Mouse (Mus musculus) embryonic facial prominence, embryonic 15.5 days (tissue): ENCODE data around the gene Rpa1. TPM values are rescaled to one million over a fixed set of nuclear protein-coding genes. Genes with fewer than 3 reads are reported as not detected.
"Not testable (repeated sequence)": the region's sequence is repeated elsewhere in the genome, so short reads cannot be mapped to it uniquely, and the experiment has no call there.

Experiments
- ATAC-seq: fragments of 200-750 bp; cut with Nextera tagmentation; 2 replicates; pipeline ENCODE4 v1.8.0; 2017; ENCODE audit warnings: low read depth, moderate TSS enrichment; ENCODE audit not compliant: insufficient number of reproducible peaks, low FRiP score, low TSS enrichment
- H3K27ac ChIP-seq: fragments of 300-500 bp; sonication (generic); replicated peaks from 2 replicates; pipeline ENCODE4 v1.5.1; 2015; ENCODE audit warnings: mild to moderate bottlenecking, inconsistent platforms
- H3K27me3 ChIP-seq: fragments of 300-500 bp; sonication (generic); 2 replicates; pipeline ENCODE4 v1.6.1; 2015; ENCODE audit warnings: inconsistent platforms
- H3K36me3 ChIP-seq: fragments of 300-500 bp; sonication (generic); 2 replicates; pipeline ENCODE4 v1.6.1; 2015; ENCODE audit warnings: mild to moderate bottlenecking, inconsistent platforms
- H3K4me1 ChIP-seq: fragments of 300-500 bp; sonication (generic); 2 replicates; pipeline ENCODE4 v1.6.1; 2015; ENCODE audit warnings: inconsistent platforms
- H3K4me2 ChIP-seq: fragments of 300-500 bp; sonication (generic); replicated peaks from 2 replicates; pipeline ENCODE4 v1.6.1; 2015; ENCODE audit warnings: mild to moderate bottlenecking, inconsistent platforms
- H3K4me3 ChIP-seq: fragments of 300-500 bp; sonication (generic); replicated peaks from 2 replicates; pipeline ENCODE4 v1.5.1; 2015; ENCODE audit warnings: mild to moderate bottlenecking, inconsistent platforms
- H3K9ac ChIP-seq: fragments of 300-500 bp; sonication (generic); 2 replicates; pipeline ENCODE4 v1.6.1; 2015; ENCODE audit warnings: inconsistent platforms
- H3K9me3 ChIP-seq: fragments of 300-500 bp; sonication (generic); replicated peaks from 2 replicates; pipeline ENCODE4 v1.6.1; 2016; ENCODE audit warnings: inconsistent platforms
- WGBS: fragments of 180-500 bp; shearing (Covaris S2); methylation state at CpG from one replicate; pipeline ENCODE4 v1.1.7; 2015; 5-methylcytosine and 5-hydroxymethylcytosine counted together
- polyA plus RNA-seq: library from polyadenylated mRNA; unstranded; fragments of >200 nt; fragmentation: Nextera tagmentation; extraction: Ambion mirVana; gene quantifications from 2 replicates; pipeline ENCODE4 v1.2.1, GENCODE M21; 2015

The Rpa1 gene
- polyA plus RNA-seq, 1 experiment from 2014 or later: 96.4 TPM

GRCm38 (mm10) chr11:75286868-75287267 lies 61.3 kb downstream of the Rpa1 start:
- Histone ChIP-seq H3K9me3 (no peaks in the 10 kb centered on the region), H3K27ac (no peak overlapping the region), H3K9ac (no peak overlapping the region), H3K36me3 (no peaks in the 10 kb centered on the region), H3K27me3 (peaks cover 17% of the 10 kb centered on the region), H3K4me1 (peaks cover 34% of the 10 kb centered on the region), H3K4me3 (no peak overlapping the region), H3K4me2 (no peak overlapping the region)
- ATAC-seq: no peak
- 87% methylated on average over 4 of the region's 4 CpGs for WGBS

- Histone ChIP-seq H3K27ac (no peak overlapping the region), H3K27me3 (peaks cover 26% of the 10 kb centered on the region), H3K9ac (no peak overlapping the region), H3K4me1 (peaks cover 34% of the 10 kb centered on the region), H3K36me3 (no peaks in the 10 kb centered on the region), H3K9me3 (no peaks in the 10 kb centered on the region), H3K4me3 (no peak overlapping the region), H3K4me2 (no peak overlapping the region)
- 36% methylated on average over 4 of the region's 4 CpGs for WGBS
- no peak for ATAC-seq
These were observed 62.1 kb downstream of the Rpa1 start for GRCm38 (mm10) chr11:75285893-75286467.

GRCm38 (mm10) chr11:75283784-75284183 lies 64.3 kb downstream of the Rpa1 start:
- H3K9ac ChIP-seq, H3K4me2 ChIP-seq, H3K27ac ChIP-seq, H3K4me3 ChIP-seq, H3K9me3 ChIP-seq, ATAC-seq, H3K36me3 ChIP-seq: not testable (repeated sequence)
- Histone ChIP-seq H3K27me3 (peaks cover 30% of the 10 kb centered on the region), H3K4me1 (peaks cover 37% of the 10 kb centered on the region)
- WGBS: 58% methylated on average over 3 of the region's 3 CpGs

- peak overlapping the region; percentile 38; the same call in 1 of the 2 replicates for H3K4me2 ChIP-seq
- H3K4me3 ChIP-seq: no peak overlapping the region
- no peak overlapping the region for H3K9ac ChIP-seq
- H3K4me1 ChIP-seq: peaks cover 37% of the 10 kb centered on the region
- 13% methylated on average over 13 of the region's 13 CpGs for WGBS
- no peak overlapping the region for H3K27ac ChIP-seq
- no peaks in the 10 kb centered on the region for H3K36me3 ChIP-seq
- no peaks in the 10 kb centered on the region for H3K9me3 ChIP-seq
- peaks cover 30% of the 10 kb centered on the region for H3K27me3 ChIP-seq
- ATAC-seq: 0 out of 2 replicates have a peak, but pooled peaks have one; percentile 45
These were observed 65.5 kb downstream of the Rpa1 start for GRCm38 (mm10) chr11:75282496-75283120.

- Histone ChIP-seq H3K4me2 (peak overlapping the region; percentile 38), H3K36me3 (no peaks in the 10 kb centered on the region), H3K27ac (no peak overlapping the region), H3K4me1 (peaks cover 37% of the 10 kb centered on the region), H3K9ac (no peak overlapping the region), H3K4me3 (peak overlapping the region; percentile 21; the same call in 1 of the 2 replicates), H3K27me3 (peaks cover 30% of the 10 kb centered on the region), H3K9me3 (no peaks in the 10 kb centered on the region)
- 9% methylated on average over 29 of the region's 29 CpGs for WGBS
- no peak for ATAC-seq
These were observed 66.5 kb downstream of the Rpa1 start for GRCm38 (mm10) chr11:75281380-75282256.

- no peaks in the 10 kb centered on the region for H3K36me3 ChIP-seq
- ATAC-seq: no peak
- no peak overlapping the region for H3K4me3 ChIP-seq
- no peak overlapping the region for H3K9ac ChIP-seq
- peaks cover 37% of the 10 kb centered on the region for H3K4me1 ChIP-seq
- WGBS: 47% methylated on average over 5 of the region's 5 CpGs
- H3K9me3 ChIP-seq: no peaks in the 10 kb centered on the region
- H3K4me2 ChIP-seq: no peak overlapping the region
- peaks cover 30% of the 10 kb centered on the region for H3K27me3 ChIP-seq
- H3K27ac ChIP-seq: no peak overlapping the region
These were observed 67.6 kb downstream of the Rpa1 start for GRCm38 (mm10) chr11:75280435-75281001.

- no peak overlapping the region for H3K9ac ChIP-seq
- WGBS: 55% methylated on average over 5 of the region's 5 CpGs
- ATAC-seq: no peak
These were observed 68.1 kb downstream of the Rpa1 start for GRCm38 (mm10) chr11:75280066-75280410.

GRCm38 (mm10) chr11:75279342-75280065 lies 68.6 kb downstream of the Rpa1 start:
- Histone ChIP-seq H3K27me3 (peaks cover 33% of the 10 kb centered on the region), H3K4me3 (peak overlapping the region; percentile 21), H3K36me3 (no peaks in the 10 kb centered on the region), H3K9ac (no peak overlapping the region), H3K27ac (no peak overlapping the region), H3K4me2 (peak overlapping the region; percentile 35), H3K9me3 (no peaks in the 10 kb centered on the region), H3K4me1 (peaks cover 43% of the 10 kb centered on the region)
- WGBS: 6% methylated on average over 16 of the region's 16 CpGs
- no peak for ATAC-seq

More at GRCm38 (mm10) chr11:75280066-75280410, 68.1 kb downstream of the Rpa1 start:
- Histone ChIP-seq H3K4me3 (no peak overlapping the region), H3K4me2 (no peak overlapping the region), H3K27me3 (peaks cover 30% of the 10 kb centered on the region), H3K36me3 (no peaks in the 10 kb centered on the region), H3K9me3 (no peaks in the 10 kb centered on the region), H3K4me1 (peaks cover 41% of the 10 kb centered on the region), H3K27ac (no peak overlapping the region)

- H3K4me3 ChIP-seq: peak overlapping the region; percentile 21
- WGBS: 19% methylated on average over 4 of the region's 4 CpGs
- no peaks in the 10 kb centered on the region for H3K9me3 ChIP-seq
- no peak overlapping the region for H3K9ac ChIP-seq
- H3K4me2 ChIP-seq: peak overlapping the region; percentile 35
- H3K36me3 ChIP-seq: no peaks in the 10 kb centered on the region
- no peak overlapping the region for H3K27ac ChIP-seq
- ATAC-seq: no peak
- peaks cover 43% of the 10 kb centered on the region for H3K4me1 ChIP-seq
- peaks cover 33% of the 10 kb centered on the region for H3K27me3 ChIP-seq
These were observed 69.1 kb downstream of the Rpa1 start for GRCm38 (mm10) chr11:75279013-75279341.

GRCm38 (mm10) chr11:75278115-75278514 lies 70.0 kb downstream of the Rpa1 start:
- no peak overlapping the region for H3K27ac ChIP-seq
- WGBS: 54% methylated on average over 7 of the region's 7 CpGs
- H3K27me3 ChIP-seq: peaks cover 28% of the 10 kb centered on the region
- no peak overlapping the region for H3K4me2 ChIP-seq
- H3K9ac ChIP-seq: no peak overlapping the region
- H3K4me1 ChIP-seq: peaks cover 49% of the 10 kb centered on the region
- no peak for ATAC-seq
- H3K4me3 ChIP-seq: no peak overlapping the region
- no peaks in the 10 kb centered on the region for H3K36me3 ChIP-seq
- no peaks in the 10 kb centered on the region for H3K9me3 ChIP-seq
